30 mouse cellular contexts compared by ENCODE assay signal in genomic region chr9:122010751-122011150, GRCm38 (mm10). TPM values are rescaled to one million over a fixed set of nuclear protein-coding genes. Genes with fewer than 3 reads are reported as not detected.
"Had no signal": no experiment of that assay in that cellular context is flagged by ENCODE, and none has a peak within 500 bp of the region (broad histone marks: within the 10 kb centered on the region; RNA-seq: fewer than 3 reads in every experiment).

No protein-coding gene starts in this region.

- H3K9ac ChIP-seq: embryonic facial prominence, embryonic 12.5 days; embryonic facial prominence, embryonic 13.5 days; embryonic facial prominence, embryonic 15.5 days; forebrain, embryonic 12.5 days; forebrain, embryonic 13.5 days; forebrain, embryonic 15.5 days; forebrain, postnatal 0 days had no signal

- H3K4me1 ChIP-seq: embryonic facial prominence, embryonic 10.5 days; embryonic facial prominence, embryonic 12.5 days; embryonic facial prominence, embryonic 13.5 days; embryonic facial prominence, embryonic 15.5 days had no signal

- H3K4me2 ChIP-seq: embryonic facial prominence, embryonic 12.5 days; embryonic facial prominence, embryonic 13.5 days; embryonic facial prominence, embryonic 15.5 days; forebrain, embryonic 12.5 days; forebrain, embryonic 13.5 days; forebrain, embryonic 15.5 days had no signal

- H3K27ac ChIP-seq: embryonic facial prominence, embryonic 10.5 days; embryonic facial prominence, embryonic 12.5 days; embryonic facial prominence, embryonic 13.5 days; embryonic facial prominence, embryonic 15.5 days; forebrain, embryonic 10.5 days; forebrain, embryonic 12.5 days; forebrain, embryonic 13.5 days; forebrain, embryonic 15.5 days; gastrocnemius, adult 2 months; heart, adult 2 months had no signal

- DNase-seq: cerebellum, adult 8-10 months; cerebellum, adult 9-10 months; cerebellum, adult 9-11 months; cerebellum, postnatal 10 days; cerebellum, postnatal 14 days; cerebellum, postnatal 25 days; cerebellum, postnatal 36 days; embryo, embryonic 11 days; forebrain, postnatal 0 days; gastrocnemius, adult 2 months; gastrocnemius, postnatal 10 days; gastrocnemius, postnatal 14 days; gastrocnemius, postnatal 25 days; gastrocnemius, postnatal 36 days; heart, adult 11 months; heart, adult 18-20 months; heart, adult 2 months had no signal

- ATAC-seq: forebrain, embryonic 13.5 days; forebrain, embryonic 14.5 days; forebrain, embryonic 15.5 days; forebrain, embryonic 16.5 days; forebrain, postnatal 0 days had no signal

- H3K36me3 ChIP-seq: embryonic facial prominence, embryonic 10.5 days; embryonic facial prominence, embryonic 12.5 days; embryonic facial prominence, embryonic 13.5 days; embryonic facial prominence, embryonic 15.5 days; forebrain, embryonic 10.5 days; forebrain, embryonic 12.5 days; forebrain, embryonic 15.5 days had no signal

- H3K27me3 ChIP-seq: embryonic facial prominence, embryonic 12.5 days; embryonic facial prominence, embryonic 15.5 days; forebrain, embryonic 13.5 days; forebrain, embryonic 15.5 days had no signal

- H3K4me3 ChIP-seq: embryonic facial prominence, embryonic 10.5 days; embryonic facial prominence, embryonic 12.5 days; embryonic facial prominence, embryonic 13.5 days; embryonic facial prominence, embryonic 15.5 days; erythroblast, embryonic 14.5 days; forebrain, embryonic 10.5 days; forebrain, embryonic 12.5 days; forebrain, embryonic 13.5 days; forebrain, embryonic 15.5 days; gastrocnemius, adult 2 months; heart, adult 2 months had no signal

- H3K9me3 ChIP-seq: embryonic facial prominence, embryonic 10.5 days; embryonic facial prominence, embryonic 12.5 days; embryonic facial prominence, embryonic 13.5 days; embryonic facial prominence, embryonic 15.5 days; forebrain, embryonic 10.5 days; forebrain, embryonic 12.5 days; forebrain, embryonic 13.5 days; forebrain, embryonic 15.5 days had no signal

RNA-seq across cellular contexts. Expression of gene Fam198a, which starts 60.0 kb away (rescaled TPM):
- total RNA-seq: common myeloid progenitor, adult 5-6 weeks; granulocyte monocyte progenitor cell, adult 5-6 weeks had no signal
- polyA plus RNA-seq: erythroblast, embryonic 14.5 days had no signal
